Mouse (Mus musculus) ZHBTc4 (cell line): ENCODE measurements around the gene Snrpa.

Source experiments
- DNase-seq: peaks from one replicate; pipeline ENCODE4 v3.0.0-alpha.2; 2011; ENCODE audit warnings: low read depth, low spot score

Gene Snrpa

DNA sequence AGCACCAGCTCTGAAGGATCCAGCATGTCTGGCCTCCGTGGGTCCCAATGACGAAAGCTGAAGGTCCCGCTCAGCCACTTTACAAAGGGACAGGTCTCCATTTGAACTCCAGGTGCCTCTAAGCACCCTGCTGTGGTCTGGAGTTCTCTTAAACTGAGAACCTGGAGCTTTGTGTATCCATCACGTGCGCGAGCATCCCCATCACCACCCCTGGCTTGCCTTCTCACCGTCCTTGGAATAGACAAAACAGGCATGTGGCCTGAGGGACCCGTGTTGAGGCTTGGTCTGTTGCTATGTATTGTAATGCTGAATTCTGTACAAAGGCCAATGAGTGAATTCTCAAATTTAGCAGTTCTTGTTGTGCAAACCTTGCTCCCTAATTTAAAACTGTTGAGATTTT is 2.7 kb upstream of the Snrpa start:
- DNase-seq = peak; percentile 92

- DNase-seq = no peak
These were observed 2.3 kb upstream of the Snrpa start for GRCm38 (mm10) chr7:27198355-27198754.

DNA sequence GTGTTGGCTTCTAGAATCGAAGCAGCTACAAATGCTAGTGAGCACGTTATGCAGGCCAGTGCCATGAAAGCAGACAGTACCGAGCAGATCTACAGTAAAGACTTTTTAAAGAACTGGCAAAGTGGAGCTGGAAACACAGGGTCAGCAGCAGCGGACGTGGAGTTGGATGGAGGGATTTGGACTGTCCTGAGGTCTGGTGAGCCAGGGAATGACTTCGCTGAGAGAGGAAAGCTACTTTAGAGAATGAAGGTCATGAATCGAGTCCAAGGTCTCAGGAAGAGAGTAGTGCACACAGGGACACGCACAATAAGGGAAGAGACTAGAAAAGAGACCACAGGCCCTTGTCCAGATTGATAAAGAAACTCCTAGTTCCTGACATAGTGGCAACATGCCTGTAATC is 1.6 kb upstream of the Snrpa start:
- DNase-seq = no peak

GRCm38 (mm10) chr7:27197136-27197535 is 1.1 kb upstream of the Snrpa start:
- DNase-seq = peak; percentile 41

DNA sequence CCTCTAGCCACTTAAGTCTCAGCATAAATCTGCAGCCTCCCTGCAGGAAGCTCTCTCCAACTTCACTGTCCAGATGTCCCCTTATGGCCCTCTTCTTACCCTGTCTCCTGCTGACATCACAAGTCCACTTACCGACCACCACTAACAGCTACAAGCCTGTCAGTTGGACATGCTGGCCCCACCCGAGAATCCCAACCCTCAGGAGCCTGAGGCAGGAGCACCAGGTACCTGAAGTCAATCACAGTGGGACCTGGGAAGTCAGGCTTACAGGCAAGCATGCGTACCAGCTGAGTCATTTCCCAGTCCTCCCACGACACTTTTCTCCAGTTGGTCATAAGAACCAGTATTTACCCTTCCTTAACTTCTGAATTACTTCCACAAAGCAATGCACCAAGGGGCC is 2.3 kb downstream of the Snrpa start:
- no peak for DNase-seq

- no peak for DNase-seq
These were observed 3.6 kb downstream of the Snrpa start for GRCm38 (mm10) chr7:27192434-27192833.

DNA sequence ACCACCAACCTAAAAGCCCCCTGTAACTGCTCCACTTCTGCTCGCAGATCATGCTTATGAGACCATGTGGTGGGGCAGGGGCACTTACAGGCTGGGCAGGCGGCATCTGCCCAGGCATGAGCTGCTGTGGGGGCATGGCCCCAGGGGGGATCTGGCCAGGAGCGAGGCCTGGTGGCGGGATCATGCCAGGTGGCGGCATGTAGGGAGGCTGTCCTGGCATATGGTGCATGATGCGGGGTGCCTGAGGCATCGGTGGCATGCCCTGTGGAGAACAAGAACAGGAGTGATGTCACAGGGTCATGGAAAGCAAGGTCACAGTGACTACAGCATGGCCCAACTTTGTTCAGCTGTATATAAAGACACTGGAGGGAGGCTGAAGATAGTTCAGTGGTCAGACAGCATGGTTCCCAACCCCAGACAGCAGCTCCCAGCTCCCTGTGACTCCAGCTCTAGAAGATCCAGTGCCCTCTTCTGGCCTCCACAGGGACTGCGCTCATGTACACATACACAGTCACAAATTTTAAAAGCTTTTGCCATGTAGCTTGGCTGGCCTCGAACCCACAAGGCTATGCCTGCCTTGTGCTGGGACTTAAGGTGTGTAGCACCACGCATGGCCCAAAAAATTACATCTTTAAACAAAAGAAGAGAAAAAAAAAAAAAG is 6.7 kb downstream of the Snrpa start:
- peak; percentile 86 for DNase-seq

DNA sequence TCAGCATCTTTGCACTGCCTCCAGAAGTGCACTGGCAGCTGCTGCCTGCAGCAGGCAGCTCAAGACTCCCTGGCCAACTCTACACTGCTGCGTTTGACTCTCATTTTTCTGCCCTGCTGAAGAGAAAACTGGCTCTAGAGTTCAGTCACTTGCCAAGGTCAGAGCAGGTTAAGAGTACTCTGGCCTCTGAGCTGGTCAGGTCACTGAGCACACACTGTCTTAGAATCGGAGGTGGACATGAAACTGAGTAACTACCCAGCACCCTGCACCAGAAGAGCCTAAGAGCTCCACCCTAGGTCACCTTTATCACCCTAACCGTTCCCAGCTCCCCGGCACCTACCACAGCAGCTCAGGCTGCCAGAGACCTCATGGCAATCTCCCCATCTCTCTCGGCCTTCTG is 10.1 kb downstream of the Snrpa start:
- no peak for DNase-seq

- DNase-seq = peak; percentile 85
These were observed 11.1 kb downstream of the Snrpa start for GRCm38 (mm10) chr7:27184964-27185363.

GRCm38 (mm10) chr7:27182498-27182897 is 13.6 kb downstream of the Snrpa start:
- DNase-seq = no peak

- no peak for DNase-seq
These were observed 15.0 kb downstream of the Snrpa start, which contains the start of the genes Gm21983 and Mia for GRCm38 (mm10) chr7:27180837-27181695. Gm21983 (minus strand) TSS chr7:27181086. Mia (minus strand) TSS chr7:27181157.

DNA sequence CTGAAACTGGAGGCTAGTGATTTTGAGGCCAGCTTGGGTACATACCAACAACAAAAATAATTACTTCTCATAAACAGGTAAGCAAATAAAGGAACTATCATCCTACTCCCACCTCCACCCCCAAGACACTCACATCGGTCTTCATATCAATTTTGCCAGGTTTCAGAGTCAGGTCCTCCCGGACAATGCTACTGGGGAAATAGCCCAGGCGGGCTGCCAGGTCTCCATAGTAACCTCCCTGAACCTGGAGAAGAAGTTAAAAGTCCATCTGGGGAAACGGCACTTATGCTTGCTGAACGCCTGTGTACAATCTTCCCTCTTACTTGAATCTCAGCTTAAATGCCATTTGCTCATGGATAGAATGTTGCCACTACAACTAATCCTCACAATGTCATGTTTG is 16.0 kb downstream of the Snrpa start:
- DNase-seq = no peak

GRCm38 (mm10) chr7:27179217-27179918 is 16.7 kb downstream of the Snrpa start:
- DNase-seq = no peak

GRCm38 (mm10) chr7:27178324-27179216 is 17.5 kb downstream of the Snrpa start, which contains the start of gene Rab4b:
Rab4b (minus strand) TSS chr7:27178896.
- DNase-seq = peak; percentile 100

- DNase-seq = no peak
These were observed 18.1 kb downstream of the Snrpa start for GRCm38 (mm10) chr7:27177942-27178323.

DNA sequence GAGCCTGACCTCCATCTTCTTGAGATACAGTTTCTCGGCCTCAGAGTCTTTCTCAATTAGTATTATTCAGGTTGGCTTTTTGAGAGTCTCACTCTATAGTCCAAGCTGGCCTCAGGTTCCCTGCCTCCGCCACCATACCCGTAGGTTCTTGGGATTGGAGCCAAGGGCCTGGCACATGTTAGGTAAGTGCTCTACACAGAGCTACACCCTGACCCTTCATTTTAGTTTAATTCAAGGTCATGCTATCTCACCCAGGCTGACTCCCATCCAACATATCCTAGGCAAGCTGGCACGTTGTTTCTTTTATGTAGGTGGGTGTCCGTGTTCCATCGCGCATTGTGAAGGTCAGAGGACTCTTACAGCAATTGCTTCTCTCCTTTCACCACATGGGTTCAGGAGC is 21.2 kb downstream of the Snrpa start:
- DNase-seq = no peak

DNA sequence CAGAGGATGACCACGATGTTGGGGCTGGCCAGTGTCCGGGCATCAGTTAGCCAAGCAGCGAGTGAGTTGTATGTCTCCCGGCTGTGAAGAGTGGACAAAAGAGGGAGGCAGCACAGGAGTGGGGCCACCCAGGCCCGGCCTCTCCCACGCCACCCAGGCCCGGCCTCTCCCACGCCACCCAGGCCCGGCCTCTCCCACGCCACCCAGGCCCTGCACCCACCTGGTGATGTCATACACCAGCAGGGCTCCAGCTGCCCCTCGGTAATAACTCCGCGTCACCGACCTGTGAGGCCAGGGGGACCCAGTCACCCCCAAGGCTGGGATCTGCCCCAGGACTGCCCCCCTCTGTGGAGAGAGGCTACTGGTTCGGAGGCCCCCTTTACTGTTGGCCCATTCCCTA is 21.6 kb downstream of the Snrpa start:
- DNase-seq = no peak

DNA sequence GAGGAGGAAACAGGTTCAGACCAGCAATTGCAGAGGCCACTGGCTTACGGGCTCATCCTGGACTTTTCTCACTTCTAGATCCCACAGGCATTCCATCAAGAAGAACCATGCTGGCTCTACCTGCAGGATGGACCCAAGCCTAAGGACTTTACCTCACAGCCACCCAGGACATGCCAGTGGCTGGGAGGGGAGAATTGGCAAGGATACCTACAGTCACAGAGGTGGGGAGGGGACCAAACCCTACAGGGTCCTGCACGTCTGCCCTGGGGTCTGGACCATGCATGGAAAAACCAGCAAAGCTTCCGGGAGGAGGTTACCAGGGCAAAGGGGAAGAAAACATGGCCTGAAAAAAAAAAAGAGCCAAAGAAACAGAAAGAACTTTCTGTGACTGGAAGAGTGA is 25.1 kb downstream of the Snrpa start:
- DNase-seq = no peak

DNA sequence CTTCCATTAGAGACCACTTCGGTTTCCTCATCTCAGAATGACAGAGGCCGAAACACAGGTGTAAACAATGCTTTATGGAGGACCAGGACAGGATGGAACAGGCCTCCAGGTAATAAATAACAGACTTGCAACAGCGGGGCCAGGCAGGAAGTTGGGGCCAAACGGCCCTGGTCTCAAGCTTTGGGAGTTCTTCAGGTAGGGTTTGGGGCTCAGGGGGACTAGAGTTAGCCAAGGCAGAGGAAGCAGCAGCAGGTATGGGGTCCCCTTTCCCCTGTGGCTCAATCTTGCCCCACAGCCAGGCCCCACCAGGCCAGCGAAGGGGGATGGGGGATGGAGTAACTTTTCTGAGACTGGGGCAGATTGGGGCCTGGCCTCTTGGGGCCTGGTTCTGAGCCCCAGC is 27.7 kb downstream of the Snrpa start:
- DNase-seq = no peak

DNA sequence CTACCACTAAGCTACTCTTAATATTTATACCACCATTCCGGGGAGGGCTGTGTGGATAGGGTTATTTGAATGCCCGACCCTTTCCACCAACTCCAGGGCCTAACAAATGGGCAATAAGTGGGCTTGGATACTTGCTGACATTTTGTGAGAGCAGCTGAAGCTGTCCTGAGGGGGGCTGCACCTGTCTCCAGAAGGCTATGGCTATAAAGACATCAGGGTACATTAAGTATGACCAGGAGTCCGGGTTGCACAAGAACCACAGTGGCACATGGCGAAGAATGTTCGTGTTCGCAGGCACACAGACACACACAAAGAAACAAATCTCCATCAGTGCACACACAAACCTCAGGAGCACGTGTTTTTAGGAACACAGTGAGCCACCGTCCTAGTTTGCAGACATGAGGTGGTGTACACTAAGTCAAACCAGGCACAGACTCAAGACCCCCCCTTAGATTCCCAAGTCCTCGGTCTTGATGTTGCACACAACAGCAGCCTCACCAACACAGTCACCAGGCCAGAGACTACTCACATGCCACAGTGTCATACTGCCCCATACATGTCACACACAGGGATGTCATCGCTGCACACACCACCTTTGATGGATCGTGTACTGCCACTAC is 28.5 kb downstream of the Snrpa start:
- no peak for DNase-seq
